Mouse (Mus musculus) heart, embryonic 14.5 days (tissue): ENCODE data around the gene Pnldc1. TPM values are rescaled to one million over a fixed set of nuclear protein-coding genes. Genes with fewer than 3 reads are reported as not detected.

Experiments
- ATAC-seq: fragments of 200-750 bp; cut with Nextera tagmentation; 2 replicates; pipeline ENCODE4 v1.8.0; 2017; ENCODE audit warnings: low read depth, moderate TSS enrichment; ENCODE audit not compliant: insufficient number of reproducible peaks, insufficient read depth, low FRiP score
- H3K27ac ChIP-seq, 2 experiments: fragments of 200-500 bp in 1 of 2; fragments of 300-500 bp in 1 of 2; sonication (generic) in 1 of 2; replicated peaks in 1 of 2; 2 replicates each; pipeline ENCODE4 v1.5.1; 2012 to 2014; ENCODE audit warnings: low read depth in 2 of 2, low read length in 2 of 2, control low read depth in 1 of 2, mild to moderate bottlenecking in 1 of 2, mixed read lengths in 1 of 2; ENCODE audit not compliant: control insufficient read depth in 1 of 2, insufficient read depth in 1 of 2
- H3K27me3 ChIP-seq: fragments of 300-500 bp; sonication (generic); 2 replicates; pipeline ENCODE4 v1.6.1; 2014; ENCODE audit warnings: mild to moderate bottlenecking, low read length, control low read depth; ENCODE audit not compliant: control insufficient read depth, insufficient read depth
- H3K36me3 ChIP-seq: fragments of 300-500 bp; sonication (generic); 2 replicates; pipeline ENCODE4 v1.6.1; 2014; ENCODE audit warnings: mild to moderate bottlenecking, control low read depth, low read length, mixed read lengths; ENCODE audit not compliant: control insufficient read depth, insufficient read depth
- H3K4me1 ChIP-seq, 2 experiments: fragments of 200-500 bp in 1 of 2; fragments of 300-500 bp in 1 of 2; sonication (generic) in 1 of 2; 2 replicates each; pipeline ENCODE4 v1.6.1; 2012 to 2014; ENCODE audit warnings: low read length in 2 of 2, control low read depth in 1 of 2, mixed read lengths in 1 of 2; ENCODE audit not compliant: control insufficient read depth in 2 of 2, insufficient read depth in 2 of 2
- H3K4me2 ChIP-seq: fragments of 300-500 bp; sonication (generic); 2 replicates; pipeline ENCODE4 v1.6.1; 2014; ENCODE audit warnings: mild to moderate bottlenecking, low read length
- H3K4me3 ChIP-seq, 2 experiments: fragments of 200-500 bp in 1 of 2; fragments of 300-500 bp in 1 of 2; sonication (generic) in 1 of 2; 2 replicates each; pipeline ENCODE4 v1.5.1; 2012 to 2014; ENCODE audit warnings: low read length in 2 of 2, mild to moderate bottlenecking in 2 of 2, control low read depth in 1 of 2, low read depth in 1 of 2, moderate library complexity in 1 of 2; ENCODE audit not compliant: control insufficient read depth in 1 of 2, insufficient read depth in 1 of 2
- H3K9ac ChIP-seq: fragments of 300-500 bp; sonication (generic); 2 replicates; pipeline ENCODE4 v1.6.1; 2014; ENCODE audit warnings: mild to moderate bottlenecking, low read length
- H3K9me3 ChIP-seq: fragments of 300-500 bp; sonication (generic); 2 replicates; pipeline ENCODE4 v1.6.1; 2016; ENCODE audit warnings: low read length, control low read depth; ENCODE audit not compliant: control insufficient read depth
- WGBS: fragments of 180-500 bp; shearing (Covaris S2); extraction: QIAGEN DNeasy Blood & Tissue Kit; methylation state at CpG from one replicate; pipeline ENCODE4 v1.1.7; 2014; 5-methylcytosine and 5-hydroxymethylcytosine counted together
- polyA plus RNA-seq: library from polyadenylated mRNA; unstranded; fragments of >200 nt; fragmentation: Nextera tagmentation; extraction: Ambion mirVana; gene quantifications from 2 replicates; pipeline ENCODE4 v1.2.1, GENCODE M21; 2014

The Pnldc1 gene
- polyA plus RNA-seq, 1 experiment from 2014 or later, result 1.6 TPM

DNA sequence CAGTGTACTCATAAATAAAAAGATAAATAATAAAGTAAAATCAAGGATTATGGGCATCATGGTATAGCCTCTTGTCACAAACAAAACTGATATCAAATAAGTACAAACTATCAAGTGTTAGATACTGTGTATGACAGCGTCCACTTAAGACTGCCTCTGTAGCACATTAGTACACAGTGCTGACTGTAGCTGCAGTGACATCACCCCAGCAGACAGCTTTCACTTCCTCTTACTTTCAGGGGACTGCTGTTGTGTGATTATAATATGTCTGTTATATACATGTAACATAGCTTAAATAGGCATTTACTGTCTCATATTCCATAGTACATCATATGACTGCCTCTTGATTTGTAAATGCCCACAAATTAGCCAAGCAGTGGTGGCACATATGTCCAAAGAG is 11.0 kb upstream of the Pnldc1 start:
- no peak overlapping the region for H3K9ac ChIP-seq
- no peak for ATAC-seq
- H3K27ac ChIP-seq, result no peak overlapping the region
- no peaks in the 10 kb centered on the region for H3K9me3 ChIP-seq
- H3K4me1 ChIP-seq, result peaks cover 0 to 7% of the 10 kb centered on the region in 2 experiments; a peak in 2 of 4 replicates
- no peak overlapping the region for H3K4me3 ChIP-seq
- WGBS, result 94% methylated on average over 1 of the region's 1 CpGs
- H3K4me2 ChIP-seq, result no peak overlapping the region
- H3K27me3 ChIP-seq, result no peaks in the 10 kb centered on the region
- peaks cover 80% of the 10 kb centered on the region for H3K36me3 ChIP-seq

GRCm38 (mm10) chr17:12916588-12917380 is 6.8 kb upstream of the Pnldc1 start:
- peaks cover 68% of the 10 kb centered on the region for H3K36me3 ChIP-seq
- ATAC-seq, result peak; percentile 49

GRCm38 (mm10) chr17:12915881-12916583 is 6.0 kb upstream of the Pnldc1 start, which contains the start of gene Mrpl18:
Gene Mrpl18 (minus strand): TSS chr17:12916345.
- H3K27ac ChIP-seq, result peak within 1 kb of the TSS; percentile 92 to 94
- peaks cover 68% of the 10 kb centered on the region for H3K36me3 ChIP-seq
- WGBS, result under 1% methylated on average over 56 of the region's 56 CpGs
- no peaks in the 10 kb centered on the region for H3K9me3 ChIP-seq
- peak; percentile 99 for ATAC-seq
- peak within 1 kb of the TSS; percentile 84 for H3K4me2 ChIP-seq
- H3K4me3 ChIP-seq, result peak within 1 kb of the TSS; percentile 96 to 97
- H3K4me1 ChIP-seq, result peaks cover 0 to 9% of the 10 kb centered on the region in 2 experiments; a peak in 2 of 4 replicates
- no peaks in the 10 kb centered on the region for H3K27me3 ChIP-seq
- H3K9ac ChIP-seq, result peak within 1 kb of the TSS; percentile 99

More at GRCm38 (mm10) chr17:12916588-12917380, 6.8 kb upstream of the Pnldc1 start:
- H3K9ac ChIP-seq, result peak overlapping the region; percentile 99
- H3K27ac ChIP-seq, result peak overlapping the region; percentile 92 to 94
- peaks cover 0 to 9% of the 10 kb centered on the region in 2 experiments; a peak in 2 of 4 replicates for H3K4me1 ChIP-seq
- no peaks in the 10 kb centered on the region for H3K9me3 ChIP-seq
- H3K4me3 ChIP-seq, result peak overlapping the region; percentile 96 to 97
- no peaks in the 10 kb centered on the region for H3K27me3 ChIP-seq
- peak overlapping the region; percentile 84 for H3K4me2 ChIP-seq
- under 1% methylated on average over 40 of the region's 40 CpGs for WGBS

DNA sequence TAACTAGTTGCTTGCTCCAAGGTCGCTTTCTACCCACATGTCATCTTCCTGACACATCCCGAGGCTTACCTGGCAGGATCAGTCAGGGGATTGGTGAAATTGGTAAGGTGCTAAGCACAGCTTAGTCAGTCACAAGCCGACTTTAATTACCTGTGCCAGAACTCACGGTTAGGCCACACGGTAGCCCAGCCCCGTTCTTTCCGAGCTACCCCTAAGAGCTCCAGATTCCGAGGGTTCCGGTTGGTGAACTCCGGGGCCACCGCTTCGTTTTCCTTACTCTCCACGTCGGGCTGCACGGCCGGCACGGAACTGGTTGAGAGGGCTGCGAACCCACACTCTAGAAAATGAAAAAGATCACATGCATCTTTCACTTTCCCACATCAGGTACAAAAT is 5.5 kb upstream of the Pnldc1 start, which contains the start of gene Tcp1:
Gene Tcp1 (plus strand): TSS at position 214 of the 393 bp plus-strand sequence.
- Histone ChIP-seq H3K27me3 (no peaks in the 10 kb centered on the region), H3K9ac (peak within 1 kb of the TSS; percentile 99), H3K27ac (peak within 1 kb of the TSS; percentile 92 to 94), H3K36me3 (peaks cover 68% of the 10 kb centered on the region), H3K9me3 (no peaks in the 10 kb centered on the region), H3K4me1 (peaks cover 0 to 9% of the 10 kb centered on the region in 2 experiments; a peak in 2 of 4 replicates), H3K4me3 (peak within 1 kb of the TSS; percentile 96 to 97), H3K4me2 (peak within 1 kb of the TSS; percentile 84)
- no peak for ATAC-seq
- WGBS, result under 1% methylated on average over 18 of the region's 18 CpGs

- Histone ChIP-seq H3K27me3 (no peaks in the 10 kb centered on the region), H3K4me3 (no peak overlapping the region), H3K4me1 (0 out of 4 replicates have a peak, but pooled peaks cover 0 to 3% of the 10 kb centered on the region in 2 experiments), H3K9me3 (no peaks in the 10 kb centered on the region), H3K27ac (no peak overlapping the region), H3K4me2 (no peak overlapping the region), H3K9ac (no peak overlapping the region), H3K36me3 (peaks cover 60% of the 10 kb centered on the region)
- ATAC-seq, result no peak
- 88% methylated on average over 8 of the region's 8 CpGs for WGBS
Measured at GRCm38 (mm10) chr17:12910391-12910790, 361 bp upstream of the Pnldc1 start.

- Histone ChIP-seq H3K4me3 (no peak overlapping the region), H3K9me3 (no peaks in the 10 kb centered on the region), H3K27ac (no peak overlapping the region), H3K4me2 (no peak overlapping the region), H3K4me1 (peaks cover 0 to under 1% of the 10 kb centered on the region in 2 experiments; a peak in 1 of 4 replicates), H3K27me3 (no peaks in the 10 kb centered on the region), H3K9ac (no peak overlapping the region), H3K36me3 (peaks cover 50% of the 10 kb centered on the region)
- no peak for ATAC-seq
- 87% methylated on average over 9 of the region's 9 CpGs for WGBS
Measured at GRCm38 (mm10) chr17:12906436-12906835, 3.6 kb downstream of the Pnldc1 start.

- WGBS, result 83% methylated on average over 4 of the region's 4 CpGs
- no peak overlapping the region for H3K27ac ChIP-seq
- no peak overlapping the region for H3K9ac ChIP-seq
- no peak overlapping the region for H3K4me2 ChIP-seq
- H3K27me3 ChIP-seq, result no peaks in the 10 kb centered on the region
- no peaks in the 10 kb centered on the region for H3K9me3 ChIP-seq
- H3K4me1 ChIP-seq, result peaks cover 0 to 3% of the 10 kb centered on the region in 2 experiments; a peak in 1 of 4 replicates
- no peak for ATAC-seq
- H3K4me3 ChIP-seq, result no peak overlapping the region
- H3K36me3 ChIP-seq, result peaks cover 44% of the 10 kb centered on the region
Measured at GRCm38 (mm10) chr17:12905810-12906209, 4.2 kb downstream of the Pnldc1 start.
